Mouse (Mus musculus) stomach, embryonic 14.5 days (tissue): ENCODE measurements at regions not wholly inside any gene's neighbourhood (a gene's known extent, or its start where the extent isn't known, plus 50 kb on each side); places are given as distances from the start of the nearest gene placed in this dataset.

Source experiments
- ATAC-seq: fragments of 200-750 bp; cut with Nextera tagmentation; 2 replicates; pipeline ENCODE4 v1.8.0; 2017; ENCODE audit warnings: low read depth, moderate TSS enrichment; ENCODE audit not compliant: insufficient number of reproducible peaks, insufficient read depth, low FRiP score
- H3K27ac ChIP-seq: fragments of 300-500 bp; sonication (generic); 2 replicates; pipeline ENCODE4 v1.5.1; 2014; ENCODE audit warnings: mild to moderate bottlenecking, low read length, moderate library complexity, mixed read lengths
- H3K27me3 ChIP-seq: fragments of 300-500 bp; sonication (generic); 2 replicates; pipeline ENCODE4 v1.6.1; 2014; ENCODE audit warnings: low read length, control low read depth, mixed read lengths; ENCODE audit not compliant: control insufficient read depth, insufficient read depth
- H3K36me3 ChIP-seq: fragments of 300-500 bp; sonication (generic); 2 replicates; pipeline ENCODE4 v1.6.1; 2014; ENCODE audit warnings: mild to moderate bottlenecking, control low read depth, low read length, moderate library complexity, mixed read lengths; ENCODE audit not compliant: control insufficient read depth, insufficient read depth
- H3K4me1 ChIP-seq: fragments of 300-500 bp; sonication (generic); 2 replicates; pipeline ENCODE4 v1.6.1; 2014; ENCODE audit warnings: low read length, control low read depth, mixed read lengths; ENCODE audit not compliant: control insufficient read depth, insufficient read depth
- H3K4me2 ChIP-seq: fragments of 300-500 bp; sonication (generic); replicated peaks from 2 replicates; pipeline ENCODE4 v1.6.1; 2014; ENCODE audit warnings: low read depth, low read length, control low read depth
- H3K4me3 ChIP-seq: fragments of 300-500 bp; sonication (generic); 2 replicates; pipeline ENCODE4 v1.5.1; 2014; ENCODE audit warnings: low read depth, low read length, control low read depth
- H3K9ac ChIP-seq: fragments of 300-500 bp; sonication (generic); replicated peaks from 2 replicates; pipeline ENCODE4 v1.6.1; 2014; ENCODE audit warnings: low read depth, mild to moderate bottlenecking, control low read depth, low read length, moderate library complexity, mixed read lengths
- H3K9me3 ChIP-seq: fragments of 300-500 bp; sonication (generic); 2 replicates; pipeline ENCODE4 v1.6.1; 2016; ENCODE audit warnings: low read depth, low read length, control low read depth; ENCODE audit not compliant: control insufficient read depth
- WGBS: fragments of 180-500 bp; shearing (Covaris S2); extraction: QIAGEN DNeasy Blood & Tissue Kit; methylation state at CpG from one replicate; pipeline ENCODE4 v1.1.7; 2014; 5-methylcytosine and 5-hydroxymethylcytosine counted together

DNA sequence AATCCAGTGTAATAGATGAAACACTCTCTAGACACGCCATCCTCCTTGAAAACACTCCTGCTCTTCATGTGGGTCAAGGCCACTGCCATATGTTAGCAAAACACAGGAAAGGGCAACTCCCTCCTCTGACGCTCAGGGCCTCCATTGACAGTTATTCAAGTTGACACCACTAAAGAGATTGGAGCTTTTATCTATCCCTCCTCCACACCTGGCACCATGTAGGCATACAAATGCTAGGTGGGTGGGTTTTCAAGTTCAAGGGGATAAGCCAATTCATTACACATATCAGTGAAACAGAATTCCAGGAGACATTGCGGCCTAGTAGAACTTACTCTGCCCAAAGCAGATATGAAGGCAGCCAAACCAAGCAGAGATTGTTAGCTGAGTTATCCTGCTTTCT is 331.0 kb downstream of the Tns1 start:
- Histone ChIP-seq H3K9me3 (no peaks in the 10 kb centered on the region), H3K9ac (no peak overlapping the region), H3K27ac (no peak overlapping the region), H3K36me3 (no peaks in the 10 kb centered on the region), H3K4me2 (no peak overlapping the region), H3K4me1 (peaks cover 9% of the 10 kb centered on the region; the same call in 1 of the 2 replicates), H3K4me3 (no peak overlapping the region), H3K27me3 (no peaks in the 10 kb centered on the region)
- ATAC-seq = no peak
- 52% methylated on average over 3 of the region's 3 CpGs for WGBS

DNA sequence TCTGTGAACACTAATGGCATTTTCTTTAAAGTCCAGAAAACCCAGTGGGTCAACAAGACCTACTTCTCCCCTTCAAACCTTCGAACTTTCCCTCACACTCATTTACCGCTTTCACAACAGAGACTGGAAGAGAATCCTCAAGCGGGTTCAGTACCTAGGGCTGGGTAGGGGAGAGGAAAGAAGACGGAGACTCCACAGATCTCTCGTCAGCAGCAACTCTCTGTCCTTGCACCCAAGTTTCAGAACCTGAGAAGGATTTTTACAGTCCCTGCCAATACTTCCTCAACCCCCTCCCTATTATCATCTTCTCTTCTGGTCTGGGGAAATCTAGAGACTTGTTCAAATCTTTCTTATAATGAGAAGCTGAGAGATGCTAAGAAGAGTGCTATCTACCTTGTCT is 331.9 kb downstream of the Tns1 start:
- ATAC-seq = no peak
- no peak overlapping the region for H3K4me3 ChIP-seq
- no peak overlapping the region for H3K9ac ChIP-seq
- H3K36me3 ChIP-seq = no peaks in the 10 kb centered on the region
- WGBS = 96% methylated on average over 5 of the region's 5 CpGs
- no peak overlapping the region for H3K4me2 ChIP-seq
- peaks cover 9% of the 10 kb centered on the region; the same call in 1 of the 2 replicates for H3K4me1 ChIP-seq
- no peaks in the 10 kb centered on the region for H3K27me3 ChIP-seq
- no peaks in the 10 kb centered on the region for H3K9me3 ChIP-seq
- no peak overlapping the region for H3K27ac ChIP-seq

DNA sequence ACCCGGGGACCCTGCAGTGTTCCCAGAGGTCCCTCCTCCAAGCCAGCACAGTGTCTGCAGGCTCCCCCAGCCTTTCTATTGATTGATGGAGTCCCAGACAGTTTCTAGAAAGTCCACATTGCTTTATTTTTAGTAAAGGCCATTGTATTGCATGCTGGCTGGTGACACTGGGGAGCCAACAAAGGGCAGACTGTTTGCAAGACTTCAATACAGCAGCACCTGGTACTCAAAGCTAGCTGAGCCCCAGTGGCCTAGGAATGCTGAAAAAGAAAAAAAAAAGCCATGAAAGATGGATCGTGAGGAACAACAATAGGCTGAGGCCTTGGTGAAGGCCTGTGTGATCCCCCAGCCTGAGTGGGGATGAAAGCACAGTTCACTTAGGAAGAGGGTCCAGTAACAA is 336.6 kb downstream of the Tns1 start:
- Histone ChIP-seq H3K4me1 (no peaks in the 10 kb centered on the region), H3K36me3 (no peaks in the 10 kb centered on the region), H3K4me3 (no peak overlapping the region), H3K27me3 (no peaks in the 10 kb centered on the region), H3K4me2 (no peak overlapping the region), H3K9ac (no peak overlapping the region), H3K27ac (peak overlapping the region; percentile 55; the same call in 1 of the 2 replicates), H3K9me3 (no peaks in the 10 kb centered on the region)
- WGBS = 50% methylated on average over 2 of the region's 2 CpGs
- ATAC-seq = no peak

DNA sequence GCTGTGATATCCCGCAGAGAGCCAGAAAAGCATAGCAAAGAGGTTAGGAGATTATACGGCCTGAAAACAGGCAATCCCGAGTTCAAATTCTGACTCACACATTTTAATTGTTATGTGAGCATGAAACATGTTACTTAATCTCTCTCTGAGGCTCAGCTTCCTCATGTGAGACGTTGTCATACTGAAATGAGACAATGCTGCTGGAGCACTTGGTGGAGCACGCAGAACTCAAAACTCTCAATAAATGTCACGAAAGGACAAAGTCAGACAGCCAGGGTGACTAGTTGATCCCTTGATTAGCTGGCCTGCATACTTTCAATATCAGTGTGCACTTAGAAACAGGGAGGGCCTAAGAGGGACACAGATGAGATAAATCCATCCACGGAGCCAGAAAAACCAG is 337.0 kb downstream of the Tns1 start:
- no peak overlapping the region for H3K4me3 ChIP-seq
- ATAC-seq = no peak
- H3K9ac ChIP-seq = no peak overlapping the region
- WGBS = 68% methylated on average over 7 of the region's 7 CpGs
- H3K27me3 ChIP-seq = no peaks in the 10 kb centered on the region
- H3K27ac ChIP-seq = peak overlapping the region; percentile 55; the same call in 1 of the 2 replicates
- H3K36me3 ChIP-seq = no peaks in the 10 kb centered on the region
- no peaks in the 10 kb centered on the region for H3K4me1 ChIP-seq
- no peak overlapping the region for H3K4me2 ChIP-seq
- no peaks in the 10 kb centered on the region for H3K9me3 ChIP-seq

DNA sequence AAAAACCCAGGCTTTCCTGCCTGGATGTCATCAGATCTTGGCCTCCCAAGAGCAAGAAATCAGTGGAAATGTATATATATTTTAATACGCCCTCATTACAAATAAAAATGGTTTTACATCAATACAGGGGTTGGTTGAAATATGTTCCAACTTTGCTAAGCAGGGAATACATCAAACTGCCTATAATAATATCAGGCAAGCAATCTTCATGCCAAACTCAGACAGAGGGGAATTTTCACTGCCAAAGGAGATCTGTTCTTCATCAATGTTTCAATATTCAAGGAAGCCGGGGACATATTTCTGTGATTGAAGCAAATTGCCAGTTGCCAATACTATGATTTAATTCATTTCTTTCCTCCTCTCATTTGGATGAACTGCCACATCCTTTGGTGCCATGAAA is 340.9 kb downstream of the Tns1 start:
- Histone ChIP-seq H3K9me3 (no peaks in the 10 kb centered on the region), H3K36me3 (no peaks in the 10 kb centered on the region), H3K27ac (no peak overlapping the region), H3K27me3 (no peaks in the 10 kb centered on the region), H3K4me2 (no peak overlapping the region), H3K9ac (no peak overlapping the region), H3K4me3 (no peak overlapping the region), H3K4me1 (no peaks in the 10 kb centered on the region)
- ATAC-seq = no peak
- WGBS = 87% methylated on average over 2 of the region's 2 CpGs

DNA sequence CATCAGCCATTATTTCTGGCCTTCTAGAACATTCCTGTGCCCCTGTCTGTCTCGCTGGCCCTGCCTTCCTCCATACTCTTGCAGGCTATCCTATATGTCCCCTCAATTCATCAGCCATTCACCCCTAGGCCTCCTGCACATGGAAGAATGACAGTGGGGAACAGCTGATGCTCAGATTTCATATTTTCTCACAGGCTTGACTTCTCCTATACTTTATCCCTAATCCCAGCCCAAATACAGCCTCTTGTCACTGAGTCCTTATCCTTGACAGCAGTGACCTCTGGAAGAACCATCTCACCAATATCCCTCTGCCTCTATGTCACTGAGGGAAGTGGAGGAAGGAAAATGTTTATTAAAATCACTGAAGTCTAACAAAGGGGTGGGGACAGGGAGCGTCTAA is 341.4 kb downstream of the Tns1 start:
- no peak for ATAC-seq
- H3K9me3 ChIP-seq = no peaks in the 10 kb centered on the region
- H3K4me1 ChIP-seq = no peaks in the 10 kb centered on the region
- no peak overlapping the region for H3K4me2 ChIP-seq
- no peaks in the 10 kb centered on the region for H3K27me3 ChIP-seq
- H3K27ac ChIP-seq = no peak overlapping the region
- 71% methylated on average over 2 of the region's 2 CpGs for WGBS
- no peak overlapping the region for H3K4me3 ChIP-seq
- H3K36me3 ChIP-seq = no peaks in the 10 kb centered on the region
- no peak overlapping the region for H3K9ac ChIP-seq

DNA sequence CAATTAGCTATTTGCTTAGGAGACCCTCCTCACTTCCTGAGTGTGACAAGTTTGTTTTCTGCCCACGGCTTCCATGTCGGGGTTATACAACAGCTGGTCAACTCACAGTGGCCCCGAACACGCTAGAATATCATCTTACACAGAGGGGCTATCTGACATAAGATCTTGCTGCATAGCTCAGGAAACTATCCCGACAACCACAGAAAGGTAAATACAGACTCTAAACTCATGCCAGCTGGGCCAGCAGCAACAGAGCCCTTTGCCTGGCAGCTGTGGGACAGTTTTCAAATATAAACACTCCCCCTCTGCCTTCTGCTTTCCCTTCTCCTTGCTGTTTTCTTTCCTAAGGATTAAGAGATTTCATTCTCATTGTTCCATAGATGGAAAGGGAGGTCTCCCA is 352.5 kb downstream of the Tns1 start:
- H3K27me3 ChIP-seq = no peaks in the 10 kb centered on the region
- no peaks in the 10 kb centered on the region for H3K4me1 ChIP-seq
- no peak overlapping the region for H3K9ac ChIP-seq
- no peaks in the 10 kb centered on the region for H3K9me3 ChIP-seq
- ATAC-seq = no peak
- H3K36me3 ChIP-seq = no peaks in the 10 kb centered on the region
- 15% methylated on average over 5 of the region's 5 CpGs for WGBS
- H3K4me3 ChIP-seq = no peak overlapping the region
- H3K27ac ChIP-seq = no peak overlapping the region
- no peak overlapping the region for H3K4me2 ChIP-seq

DNA sequence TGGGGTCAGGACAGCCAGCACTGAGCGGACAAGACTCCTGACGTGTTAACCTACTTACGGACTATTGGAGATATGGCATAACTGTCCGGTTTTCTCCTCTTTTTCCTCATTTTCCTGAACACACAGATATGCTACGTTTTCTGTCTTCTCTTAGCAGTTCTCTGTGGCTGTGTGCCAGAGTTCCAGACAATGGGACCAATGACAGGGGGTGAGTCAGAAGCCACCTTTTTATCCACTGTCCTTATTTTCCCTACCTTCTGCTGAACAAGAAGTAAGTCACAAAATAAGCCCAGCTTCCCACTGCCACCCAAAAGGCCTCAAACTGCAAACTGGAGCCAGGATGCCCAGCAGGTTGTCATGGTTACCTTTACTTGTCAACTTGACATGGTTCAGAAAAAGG is 353.6 kb downstream of the Tns1 start:
- H3K27ac ChIP-seq = no peak overlapping the region
- H3K4me1 ChIP-seq = no peaks in the 10 kb centered on the region
- no peak for ATAC-seq
- H3K9ac ChIP-seq = no peak overlapping the region
- H3K36me3 ChIP-seq = no peaks in the 10 kb centered on the region
- no peak overlapping the region for H3K4me2 ChIP-seq
- H3K27me3 ChIP-seq = no peaks in the 10 kb centered on the region
- WGBS = 82% methylated on average over 5 of the region's 5 CpGs
- no peaks in the 10 kb centered on the region for H3K9me3 ChIP-seq
- H3K4me3 ChIP-seq = no peak overlapping the region

DNA sequence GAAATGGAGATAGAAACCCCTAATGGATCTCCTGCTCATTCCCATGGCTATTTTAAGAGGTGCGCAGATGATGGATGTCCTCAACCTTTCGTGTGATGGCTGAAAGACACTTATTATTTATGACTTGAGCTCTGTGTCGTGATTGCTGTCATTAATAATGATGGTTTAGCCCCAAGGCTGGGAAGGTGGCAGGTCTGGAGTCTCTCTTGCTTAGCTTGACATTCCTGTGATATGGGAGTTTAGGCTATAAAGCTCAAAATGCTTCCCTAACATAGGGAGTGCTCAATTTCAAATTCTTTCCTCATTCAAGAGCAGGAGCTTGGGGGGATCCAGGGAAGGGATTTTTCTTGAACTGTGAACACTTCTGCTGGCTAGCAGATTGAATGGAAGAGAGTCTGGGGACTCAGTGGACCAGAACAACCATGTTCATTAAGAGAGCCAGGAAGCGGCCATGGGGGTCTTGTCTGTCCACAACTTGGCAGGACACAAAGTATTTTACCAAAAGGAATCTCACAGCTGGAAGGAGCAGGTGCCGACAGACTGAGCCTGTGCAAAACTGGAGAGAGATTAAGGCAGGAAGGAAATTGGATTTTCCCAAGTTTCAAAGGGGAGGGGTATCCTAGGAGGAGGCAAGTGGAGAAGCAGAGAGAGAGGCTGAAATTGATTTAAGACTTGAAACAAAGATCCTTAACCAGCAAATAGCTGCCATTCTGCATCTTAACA is 359.5 kb downstream of the Tns1 start:
- 53% methylated on average over 5 of the region's 5 CpGs for WGBS
- Histone ChIP-seq H3K9ac (no peak overlapping the region), H3K4me3 (no peak overlapping the region), H3K9me3 (no peaks in the 10 kb centered on the region), H3K4me1 (no peaks in the 10 kb centered on the region), H3K4me2 (no peak overlapping the region), H3K27me3 (no peaks in the 10 kb centered on the region), H3K36me3 (no peaks in the 10 kb centered on the region), H3K27ac (no peak overlapping the region)
- ATAC-seq = no peak
